Mouse (Mus musculus) hindbrain, embryonic 13.5 days (tissue): Measurements from ENCODE around the gene Gm42420. TPM values are rescaled to one million over a fixed set of nuclear protein-coding genes. Genes with fewer than 3 reads are reported as not detected.

Experiments used
- ATAC-seq: fragments of 200-750 bp; cut with Nextera tagmentation; 2 replicates; pipeline ENCODE4 v1.8.0; 2017; ENCODE audit warnings: moderate TSS enrichment; ENCODE audit not compliant: low FRiP score
- H3K27ac ChIP-seq: fragments of 300-500 bp; sonication (generic); 2 replicates; pipeline ENCODE4 v1.5.1; 2015; ENCODE audit warnings: inconsistent platforms, mild to moderate bottlenecking, moderate library complexity
- H3K27me3 ChIP-seq: fragments of 300-500 bp; sonication (generic); 2 replicates; pipeline ENCODE4 v1.6.1; 2015; ENCODE audit warnings: mild to moderate bottlenecking, inconsistent platforms
- H3K36me3 ChIP-seq: fragments of 300-500 bp; sonication (generic); 2 replicates; pipeline ENCODE4 v1.6.1; 2015; ENCODE audit warnings: mild to moderate bottlenecking, inconsistent platforms
- H3K4me1 ChIP-seq: fragments of 300-500 bp; sonication (generic); replicated peaks from 2 replicates; pipeline ENCODE4 v1.6.1; 2015; ENCODE audit warnings: inconsistent platforms
- H3K4me2 ChIP-seq: fragments of 300-500 bp; sonication (generic); 2 replicates; pipeline ENCODE4 v1.6.1; 2015; ENCODE audit warnings: inconsistent platforms, mild to moderate bottlenecking, moderate library complexity
- H3K4me3 ChIP-seq: fragments of 300-500 bp; sonication (generic); 2 replicates; pipeline ENCODE4 v1.5.1; 2015; ENCODE audit warnings: mild to moderate bottlenecking, inconsistent platforms
- H3K9ac ChIP-seq: fragments of 300-500 bp; sonication (generic); 2 replicates; pipeline ENCODE4 v1.6.1; 2015; ENCODE audit warnings: mild to moderate bottlenecking, inconsistent platforms
- H3K9me3 ChIP-seq: fragments of 300-500 bp; sonication (generic); 2 replicates; pipeline ENCODE4 v1.6.1; 2016; ENCODE audit warnings: inconsistent platforms
- WGBS: fragments of 180-500 bp; shearing (Covaris S2); methylation state at CpG from one replicate; pipeline ENCODE4 v1.1.7; 2015; 5-methylcytosine and 5-hydroxymethylcytosine counted together
- polyA plus RNA-seq: library from polyadenylated mRNA; unstranded; fragments of >200 nt; fragmentation: Nextera tagmentation; extraction: Ambion mirVana; gene quantifications from 2 replicates; pipeline ENCODE4 v1.2.1, GENCODE M21; 2015

Gene Gm42420
- polyA plus RNA-seq, 1 experiment from 2014 or later, result not detected

GRCm38 (mm10) chr6:39611296-39611695, 25.7 kb downstream of the Gm42420 start:
- ATAC-seq, result no peak
- H3K9ac ChIP-seq, result no peak overlapping the region
- no peaks in the 10 kb centered on the region for H3K9me3 ChIP-seq
- H3K4me2 ChIP-seq, result no peak overlapping the region
- H3K36me3 ChIP-seq, result peaks cover 46% of the 10 kb centered on the region
- no peaks in the 10 kb centered on the region for H3K4me1 ChIP-seq
- no peak overlapping the region for H3K4me3 ChIP-seq
- no peaks in the 10 kb centered on the region for H3K27me3 ChIP-seq
- WGBS, result 95% methylated on average over 2 of the region's 2 CpGs
- no peak overlapping the region for H3K27ac ChIP-seq

Other genes with a start within 250 kb of the Gm42420 start
- gene Slc37a3, start 208.1 kb upstream of the Gm42420 start, polyA plus RNA-seq, result 63.1 and 63.2 TPM in 2 replicates
- 0.25 and 0.34 TPM in 2 replicates for gene Rab19, start 204.6 kb upstream of the Gm42420 start, polyA plus RNA-seq
- 236 and 250 TPM in 2 replicates for gene Mkrn1, start 165.3 kb upstream of the Gm42420 start, polyA plus RNA-seq
- gene Dennd2a, start 27.9 kb upstream of the Gm42420 start, polyA plus RNA-seq, result 25.4 and 27.5 TPM in 2 replicates
- gene Adck2, start 11.9 kb upstream of the Gm42420 start, polyA plus RNA-seq, result 41.4 and 46.9 TPM in 2 replicates
- gene Ndufb2, start 6.8 kb downstream of the Gm42420 start, polyA plus RNA-seq, result 410 and 414 TPM in 2 replicates
- gene Braf, start 139.7 kb downstream of the Gm42420 start, polyA plus RNA-seq, result 24.0 and 24.6 TPM in 2 replicates
- gene Mrps33, start 225.2 kb downstream of the Gm42420 start, polyA plus RNA-seq, result 199 and 222 TPM in 2 replicates